Mouse (Mus musculus) lung, adult 2 months (tissue): ENCODE data around the gene Med7.

Source experiments
- CTCF ChIP-seq: fragments of 200-500 bp; IDR thresholded peaks from 2 replicates; pipeline ENCODE4 v1.5.1; 2011; ENCODE audit warnings: mild to moderate bottlenecking, low read length, control low read depth; ENCODE audit not compliant: insufficient read depth
- POLR2A ChIP-seq: fragments of 200-500 bp; IDR thresholded peaks from 2 replicates; pipeline ENCODE4 v1.6.1; 2011; ENCODE audit warnings: low read depth, mild to moderate bottlenecking, control low read depth, low read length, borderline replicate concordance; ENCODE audit errors: extremely low read depth

- TF ChIP-seq CTCF: no peak
- TF ChIP-seq POLR2A: no peak
These were observed 41.6 kb upstream of the Med7 start for GRCm38 (mm10) chr11:46395088-46395487.
